Mouse (Mus musculus): ENCODE data around the gene 1700016C15Rik. TPM values are rescaled to one million over a fixed set of nuclear protein-coding genes. Genes with fewer than 3 reads are reported as not detected.

The 1700016C15Rik gene
- total and polyA plus RNA-seq, 3 experiments: not detected

DNA sequence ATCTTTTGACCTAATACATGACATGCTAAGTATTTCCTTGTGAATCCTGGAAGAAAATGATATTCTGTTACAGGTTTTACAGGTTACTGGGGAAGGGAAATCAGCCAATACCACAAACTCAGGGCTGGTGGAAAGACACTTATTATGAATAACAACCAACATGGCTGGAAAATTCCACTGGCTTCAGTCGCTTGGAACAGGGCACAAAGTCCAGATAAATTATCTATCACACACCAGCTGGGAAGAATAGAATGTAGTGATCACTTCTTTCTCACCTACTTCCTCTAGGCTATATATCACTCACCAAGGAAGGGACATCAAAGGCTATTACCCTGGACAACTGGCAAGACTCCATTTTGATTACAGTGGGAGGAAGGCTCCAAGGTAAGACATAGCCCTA is 11.1 kb downstream of the 1700016C15Rik start:
- Histone ChIP-seq H3K79me2 (replicated peaks; ENCODE audit: control insufficient read depth, insufficient read depth, low read length) (no peaks in the 10 kb centered on the region), H3K4me1 (ENCODE audit: control insufficient read depth, insufficient read depth, low read length) (no peaks in the 10 kb centered on the region), H3K4me3 (no peak overlapping the region), H3K36me3 (ENCODE audit: control insufficient read depth, insufficient read depth, low read length) (no peaks in the 10 kb centered on the region), H3K9ac (ENCODE audit: low read depth, low read length) (no peak overlapping the region), H3K27ac (no peak overlapping the region), H3K27me3 (ENCODE audit: control insufficient read depth, insufficient read depth, low read length) (no peaks in the 10 kb centered on the region)
- no peak for TF ChIP-seq EP300 (IDR thresholded peaks at IDR 0.05; ENCODE audit: insufficient read depth, low read depth, low read length)
- no peak for TF ChIP-seq POLR2A (IDR thresholded peaks at IDR 0.05; ENCODE audit: insufficient read depth, low read depth, low read length)
- no peak for TF ChIP-seq CTCF (IDR thresholded peaks at IDR 0.05)
- 40% methylated on average over 1 of the region's 1 CpGs for WGBS
- intact Hi-C loops (cut with DNase I): no loop called here
- no peak for DNase-seq

DNA sequence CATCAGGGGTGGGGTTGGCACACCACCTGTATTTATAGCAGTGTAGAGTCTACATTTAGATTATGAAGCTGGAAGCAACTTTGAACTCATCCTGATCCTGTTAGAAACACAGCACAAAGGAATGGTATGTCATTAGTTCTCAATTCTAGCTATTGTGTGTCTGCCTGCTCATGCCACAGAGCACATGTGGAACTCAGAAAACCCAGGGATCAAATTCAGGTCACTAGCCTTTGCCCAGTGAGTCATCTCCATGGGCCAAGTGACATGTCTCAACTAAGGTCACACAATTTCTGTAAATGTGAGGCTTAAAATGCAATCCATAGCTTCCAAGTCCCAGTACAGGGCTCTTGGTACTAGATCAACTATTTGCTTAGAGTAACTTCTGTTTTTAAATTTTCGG is 12.5 kb downstream of the 1700016C15Rik start:
- TF ChIP-seq EP300 (IDR thresholded peaks at IDR 0.05; ENCODE audit: insufficient read depth, low read depth, low read length): no peak
- TF ChIP-seq POLR2A (IDR thresholded peaks at IDR 0.05; ENCODE audit: insufficient read depth, low read depth, low read length): no peak
- no peak for TF ChIP-seq CTCF (IDR thresholded peaks at IDR 0.05)
- H3K27me3 ChIP-seq (ENCODE audit: control insufficient read depth, insufficient read depth, low read length): no peaks in the 10 kb centered on the region
- no peak overlapping the region for H3K4me3 ChIP-seq
- intact Hi-C loops (cut with DNase I): no loop called here
- H3K79me2 ChIP-seq (replicated peaks; ENCODE audit: control insufficient read depth, insufficient read depth, low read length): no peaks in the 10 kb centered on the region
- WGBS: 58% methylated on average over 1 of the region's 1 CpGs
- no peak overlapping the region for H3K27ac ChIP-seq
- no peak for DNase-seq
- H3K4me1 ChIP-seq (ENCODE audit: control insufficient read depth, insufficient read depth, low read length): no peaks in the 10 kb centered on the region
- no peaks in the 10 kb centered on the region for H3K36me3 ChIP-seq (ENCODE audit: control insufficient read depth, insufficient read depth, low read length)
- no peak overlapping the region for H3K9ac ChIP-seq (ENCODE audit: low read depth, low read length)

DNA sequence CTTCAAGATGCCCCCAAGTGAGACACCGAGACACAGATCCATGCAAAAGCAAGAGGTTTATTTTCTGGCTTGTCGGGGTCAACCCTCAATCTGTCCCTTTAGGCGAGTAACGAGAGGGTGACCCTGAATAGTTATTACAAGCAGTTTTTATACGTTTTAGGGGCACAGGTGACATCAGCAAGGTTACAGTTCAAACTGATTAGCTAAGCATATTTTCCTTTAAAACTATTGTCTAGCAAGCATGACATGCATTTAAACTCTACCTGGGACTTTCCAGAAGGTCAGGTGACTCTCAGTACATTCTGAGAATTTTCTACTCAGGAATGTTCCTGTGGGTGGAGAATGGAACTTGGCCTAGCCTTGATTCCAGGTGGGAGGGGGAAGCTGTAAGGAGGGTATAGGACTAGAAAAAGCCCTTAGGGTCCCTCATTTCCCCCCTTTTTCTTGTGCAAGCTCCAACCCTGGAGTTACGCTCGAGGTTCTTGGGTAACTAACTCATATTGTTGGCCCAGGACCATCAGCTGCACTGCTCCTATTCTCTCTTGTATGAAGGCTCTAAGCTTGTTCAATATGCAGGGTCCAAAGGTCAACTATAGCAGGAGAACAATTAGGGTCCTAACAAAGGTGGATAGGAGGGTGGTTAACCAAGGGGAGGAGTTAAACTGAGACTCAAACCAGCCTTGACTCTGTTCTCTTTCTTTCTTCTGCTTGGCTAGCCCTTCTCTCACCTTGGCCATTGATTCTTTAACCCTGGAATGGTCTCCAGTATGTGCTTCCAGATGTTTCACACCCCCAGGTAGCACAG is 15.1 kb downstream of the 1700016C15Rik start:
- TF ChIP-seq EP300 (IDR thresholded peaks at IDR 0.05; ENCODE audit: insufficient read depth, low read depth, low read length) (no peak), CTCF (IDR thresholded peaks at IDR 0.05) (no peak), POLR2A (IDR thresholded peaks at IDR 0.05; ENCODE audit: insufficient read depth, low read depth, low read length) (no peak)
- no peak overlapping the region for H3K4me3 ChIP-seq
- no peaks in the 10 kb centered on the region for H3K79me2 ChIP-seq (replicated peaks; ENCODE audit: control insufficient read depth, insufficient read depth, low read length)
- intact Hi-C loops (cut with DNase I): no loop called here
- H3K27ac ChIP-seq: no peak overlapping the region
- H3K9ac ChIP-seq (ENCODE audit: low read depth, low read length): no peak overlapping the region
- H3K36me3 ChIP-seq (ENCODE audit: control insufficient read depth, insufficient read depth, low read length): no peaks in the 10 kb centered on the region
- WGBS: 85% methylated on average over 7 of the region's 7 CpGs
- no peaks in the 10 kb centered on the region for H3K27me3 ChIP-seq (ENCODE audit: control insufficient read depth, insufficient read depth, low read length)
- DNase-seq: no peak
- H3K4me1 ChIP-seq (ENCODE audit: control insufficient read depth, insufficient read depth, low read length): no peaks in the 10 kb centered on the region

DNA sequence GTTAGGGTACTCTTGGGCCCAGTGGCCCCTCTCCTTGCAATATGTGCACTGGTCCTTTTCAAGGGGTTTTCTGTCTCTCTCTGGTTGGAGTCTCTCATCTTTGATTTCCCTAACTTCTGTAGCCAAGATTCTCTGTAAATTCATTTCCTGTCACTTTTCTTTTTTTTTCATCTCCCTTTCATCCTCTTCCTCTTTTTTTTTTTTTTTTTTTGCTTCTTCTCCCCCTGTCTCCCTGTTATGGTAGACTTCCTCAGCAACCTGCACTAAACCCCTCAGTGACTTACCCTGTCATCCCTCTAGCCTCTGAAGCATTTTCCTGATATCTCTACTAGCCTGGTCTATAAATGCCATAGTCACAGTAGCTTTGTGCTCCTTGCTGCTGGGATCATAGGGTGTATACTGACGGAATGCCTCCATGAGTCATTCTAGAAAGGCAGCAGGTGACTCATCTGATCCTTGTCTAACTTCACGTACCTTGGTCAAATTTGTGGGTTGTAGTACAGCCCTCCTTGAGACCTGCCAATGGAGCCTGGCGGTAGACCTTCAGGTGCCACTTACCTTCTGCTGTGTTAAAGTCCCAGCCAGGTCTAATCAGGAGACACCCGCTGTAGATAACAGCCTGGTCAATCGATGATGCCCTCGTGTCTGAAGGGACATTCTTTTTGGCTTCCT is 18.4 kb downstream of the 1700016C15Rik start:
- DNase-seq: no peak
- 94% methylated on average over 6 of the region's 6 CpGs for WGBS
- TF ChIP-seq EP300 (IDR thresholded peaks at IDR 0.05; ENCODE audit: insufficient read depth, low read depth, low read length) (no peak), POLR2A (IDR thresholded peaks at IDR 0.05; ENCODE audit: insufficient read depth, low read depth, low read length) (no peak), CTCF (IDR thresholded peaks at IDR 0.05) (no peak)
- Histone ChIP-seq H3K9ac (ENCODE audit: low read depth, low read length) (no peak overlapping the region), H3K36me3 (ENCODE audit: control insufficient read depth, insufficient read depth, low read length) (no peaks in the 10 kb centered on the region), H3K4me1 (ENCODE audit: control insufficient read depth, insufficient read depth, low read length) (no peaks in the 10 kb centered on the region), H3K27ac (no peak overlapping the region), H3K4me3 (no peak overlapping the region), H3K27me3 (ENCODE audit: control insufficient read depth, insufficient read depth, low read length) (no peaks in the 10 kb centered on the region), H3K79me2 (replicated peaks; ENCODE audit: control insufficient read depth, insufficient read depth, low read length) (no peaks in the 10 kb centered on the region)
- intact Hi-C loops (cut with DNase I): no loop called here

DNA sequence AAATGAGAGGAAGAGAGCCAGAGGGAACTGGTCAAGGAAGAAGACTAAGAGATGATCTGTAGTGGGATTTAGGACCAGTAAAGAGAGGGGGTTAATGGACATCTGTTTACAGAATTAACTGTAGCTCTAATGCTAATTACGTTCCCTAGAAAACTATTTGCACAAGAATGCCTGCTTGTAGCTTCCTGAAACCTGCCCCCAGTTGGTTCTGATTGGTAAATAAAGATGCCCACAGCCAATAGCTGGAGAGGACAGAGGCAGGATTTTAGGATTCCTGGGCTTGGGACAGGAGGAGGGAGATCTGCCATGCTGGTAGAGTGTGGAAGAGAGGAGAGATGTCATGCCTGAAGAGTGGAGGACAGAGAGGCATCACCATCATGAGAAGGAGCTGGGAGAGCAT is 23.9 kb downstream of the 1700016C15Rik start:
- Histone ChIP-seq H3K4me3 (no peak overlapping the region), H3K4me1 (ENCODE audit: control insufficient read depth, insufficient read depth, low read length) (no peaks in the 10 kb centered on the region), H3K79me2 (replicated peaks; ENCODE audit: control insufficient read depth, insufficient read depth, low read length) (no peaks in the 10 kb centered on the region), H3K27me3 (ENCODE audit: control insufficient read depth, insufficient read depth, low read length) (no peaks in the 10 kb centered on the region), H3K27ac (no peak overlapping the region), H3K9ac (ENCODE audit: low read depth, low read length) (no peak overlapping the region), H3K36me3 (ENCODE audit: control insufficient read depth, insufficient read depth, low read length) (no peaks in the 10 kb centered on the region)
- TF ChIP-seq CTCF (IDR thresholded peaks at IDR 0.05) (no peak), POLR2A (IDR thresholded peaks at IDR 0.05; ENCODE audit: insufficient read depth, low read depth, low read length) (no peak), EP300 (IDR thresholded peaks at IDR 0.05; ENCODE audit: insufficient read depth, low read depth, low read length) (no peak)
- intact Hi-C loops (cut with DNase I): no loop called here
- no peak for DNase-seq
- 81% methylated on average over 1 of the region's 1 CpGs for whole genome bisulfite sequencing

DNA sequence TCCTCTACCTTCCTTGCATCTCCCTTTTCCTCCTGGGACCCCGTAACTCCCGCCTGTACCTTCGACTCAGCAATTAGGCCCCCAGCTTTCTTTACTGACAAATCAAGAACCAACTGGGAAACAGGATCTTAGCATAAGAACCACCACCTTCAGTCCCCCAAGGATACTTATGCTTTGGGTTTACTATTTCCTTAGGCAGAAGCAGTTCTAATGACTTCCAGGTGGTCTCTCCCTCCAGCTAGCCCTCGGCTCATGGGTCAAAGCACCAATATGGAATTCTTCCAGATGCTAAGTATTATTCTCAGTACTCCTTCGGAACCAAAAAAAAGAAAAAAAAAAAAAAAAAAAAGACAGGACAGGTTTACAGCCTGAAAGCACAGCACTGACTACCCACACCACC is 27.6 kb downstream of the 1700016C15Rik start:
- Histone ChIP-seq H3K4me3 (no peak overlapping the region), H3K27ac (no peak overlapping the region), H3K79me2 (replicated peaks; ENCODE audit: control insufficient read depth, insufficient read depth, low read length) (no peaks in the 10 kb centered on the region), H3K9ac (ENCODE audit: low read depth, low read length) (no peak overlapping the region), H3K36me3 (ENCODE audit: control insufficient read depth, insufficient read depth, low read length) (no peaks in the 10 kb centered on the region; the same call in 1 of the 2 replicates), H3K27me3 (ENCODE audit: control insufficient read depth, insufficient read depth, low read length) (no peaks in the 10 kb centered on the region), H3K4me1 (ENCODE audit: control insufficient read depth, insufficient read depth, low read length) (no peaks in the 10 kb centered on the region)
- intact Hi-C loops (cut with DNase I): no loop called here
- WGBS: 97% methylated on average over 5 of the region's 5 CpGs
- TF ChIP-seq EP300 (IDR thresholded peaks at IDR 0.05; ENCODE audit: insufficient read depth, low read depth, low read length) (no peak), CTCF (IDR thresholded peaks at IDR 0.05) (no peak), POLR2A (IDR thresholded peaks at IDR 0.05; ENCODE audit: insufficient read depth, low read depth, low read length) (no peak)
- DNase-seq: no peak

All from heart, adult 2 months (tissue).